Mouse (Mus musculus) intestine, embryonic 14.5 days (tissue): ENCODE measurements around the gene Hdgfl1. TPM values are rescaled to one million over a fixed set of nuclear protein-coding genes. Genes with fewer than 3 reads are reported as not detected.
A peak's percentile ranks its signal among the peaks of the same experiment; 100 is the strongest.

Experiments
- ATAC-seq: fragments of 200-750 bp; cut with Nextera tagmentation; replicated peaks from 2 replicates; pipeline ENCODE4 v1.8.0; 2017; ENCODE audit warnings: low read depth, moderate number of reproducible peaks, moderate TSS enrichment, moderate library complexity; ENCODE audit not compliant: low FRiP score, low TSS enrichment
- DNase-seq: peaks from one replicate; pipeline ENCODE4 v3.0.0-alpha.2; 2018; ENCODE audit warnings: low spot score
- H3K27ac ChIP-seq: fragments of 300-500 bp; sonication (generic); 2 replicates; pipeline ENCODE4 v1.5.1; 2014; ENCODE audit warnings: low read depth, mild to moderate bottlenecking, control low read depth
- H3K27me3 ChIP-seq: fragments of 300-500 bp; sonication (generic); replicated peaks from 2 replicates; pipeline ENCODE4 v1.6.1; 2014; ENCODE audit warnings: low read length, control low read depth; ENCODE audit not compliant: control insufficient read depth, insufficient read depth
- H3K36me3 ChIP-seq: fragments of 300-500 bp; sonication (generic); 2 replicates; pipeline ENCODE4 v1.6.1; 2014; ENCODE audit warnings: low read length, control low read depth; ENCODE audit not compliant: control insufficient read depth, insufficient read depth
- H3K4me1 ChIP-seq: fragments of 300-500 bp; sonication (generic); replicated peaks from 2 replicates; pipeline ENCODE4 v1.6.1; 2014; ENCODE audit warnings: low read length, control low read depth, mixed read lengths; ENCODE audit not compliant: control insufficient read depth, insufficient read depth
- H3K4me2 ChIP-seq: fragments of 300-500 bp; sonication (generic); 2 replicates; pipeline ENCODE4 v1.6.1; 2014; ENCODE audit warnings: low read length
- H3K4me3 ChIP-seq: fragments of 300-500 bp; sonication (generic); 2 replicates; pipeline ENCODE4 v1.5.1; 2014; ENCODE audit warnings: low read depth, low read length, control low read depth, mixed read lengths
- H3K9ac ChIP-seq: fragments of 300-500 bp; sonication (generic); 2 replicates; pipeline ENCODE4 v1.6.1; 2014; ENCODE audit warnings: mild to moderate bottlenecking, low read length
- H3K9me3 ChIP-seq: fragments of 300-500 bp; sonication (generic); 2 replicates; pipeline ENCODE4 v1.6.1; 2016; ENCODE audit warnings: low read length, control low read depth; ENCODE audit not compliant: control insufficient read depth
- WGBS: fragments of 180-500 bp; shearing (Covaris S2); extraction: QIAGEN DNeasy Blood & Tissue Kit; methylation state at CpG from one replicate; pipeline ENCODE4 v1.1.7; 2014; 5-methylcytosine and 5-hydroxymethylcytosine counted together
- polyA plus RNA-seq: library from polyadenylated mRNA; unstranded; fragments of >200 nt; fragmentation: Nextera tagmentation; extraction: Ambion mirVana; gene quantifications from 2 replicates; pipeline ENCODE4 v1.2.1, GENCODE M21; 2014

Hdgfl1 gene
- polyA plus RNA-seq, 1 experiment from 2014 or later = not detected

DNA sequence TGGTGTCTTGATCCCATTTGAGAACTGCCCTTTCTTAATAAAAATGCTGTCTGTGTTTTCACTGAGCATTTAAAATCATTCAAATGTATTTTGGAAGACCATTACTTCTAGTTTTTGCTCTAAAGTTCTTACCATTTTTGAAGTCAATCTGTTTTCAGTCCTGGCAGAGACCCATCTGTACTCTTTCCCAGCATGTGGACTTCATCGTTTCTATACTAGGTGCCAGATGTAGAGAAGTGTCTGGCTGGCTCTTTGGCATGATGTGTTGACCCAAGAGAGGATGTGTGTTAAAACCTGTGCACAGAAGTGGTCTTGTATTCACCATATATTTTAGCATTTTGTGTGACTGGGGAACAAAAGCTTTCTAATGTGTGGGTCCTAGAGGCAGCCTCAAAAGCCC, 25.9 kb downstream of the Hdgfl1 start:
- Histone ChIP-seq H3K9ac (no peak overlapping the region), H3K4me1 (no peaks in the 10 kb centered on the region), H3K4me2 (no peak overlapping the region), H3K4me3 (no peak overlapping the region), H3K9me3 (no peaks in the 10 kb centered on the region), H3K36me3 (no peaks in the 10 kb centered on the region), H3K27me3 (no peaks in the 10 kb centered on the region), H3K27ac (no peak overlapping the region)
- WGBS = 63% methylated on average over 1 of the region's 1 CpGs
- DNase-seq (no peak), ATAC-seq (no peak)

- 71% methylated on average over 1 of the region's 1 CpGs for WGBS
- no peak overlapping the region for H3K4me2 ChIP-seq
- H3K9ac ChIP-seq = no peak overlapping the region
- H3K36me3 ChIP-seq = no peaks in the 10 kb centered on the region
- no peak for ATAC-seq
- H3K27me3 ChIP-seq = no peaks in the 10 kb centered on the region
- no peak overlapping the region for H3K4me3 ChIP-seq
- H3K9me3 ChIP-seq = 0 out of 2 replicates have a peak, but pooled peaks cover 3% of the 10 kb centered on the region
- no peaks in the 10 kb centered on the region for H3K4me1 ChIP-seq
- no peak for DNase-seq
- H3K27ac ChIP-seq = no peak overlapping the region
Measured at GRCm38 (mm10) chr13:26734981-26735380, 35.0 kb downstream of the Hdgfl1 start.

GRCm38 (mm10) chr13:26724250-26724649, 45.7 kb downstream of the Hdgfl1 start:
- no peak for ATAC-seq
- H3K9me3 ChIP-seq = no peaks in the 10 kb centered on the region
- H3K4me1 ChIP-seq = no peaks in the 10 kb centered on the region; the same call in 1 of the 2 replicates
- no peak overlapping the region for H3K4me3 ChIP-seq
- no peak for DNase-seq
- no peak overlapping the region for H3K27ac ChIP-seq
- H3K36me3 ChIP-seq = no peaks in the 10 kb centered on the region
- H3K9ac ChIP-seq = no peak overlapping the region
- no peaks in the 10 kb centered on the region for H3K27me3 ChIP-seq
- no peak overlapping the region for H3K4me2 ChIP-seq
- WGBS = 85% methylated on average over 1 of the region's 1 CpGs

- Histone ChIP-seq H3K4me3 (no peak overlapping the region), H3K9ac (no peak overlapping the region), H3K36me3 (no peaks in the 10 kb centered on the region), H3K27ac (no peak overlapping the region), H3K9me3 (no peaks in the 10 kb centered on the region), H3K4me1 (no peaks in the 10 kb centered on the region; the same call in 1 of the 2 replicates), H3K4me2 (no peak overlapping the region), H3K27me3 (no peaks in the 10 kb centered on the region)
- WGBS = 16% methylated on average over 6 of the region's 6 CpGs
- ATAC-seq = no peak
- DNase-seq = no peak
Measured at GRCm38 (mm10) chr13:26721333-26721732, 48.6 kb downstream of the Hdgfl1 start.

- Histone ChIP-seq H3K9me3 (no peaks in the 10 kb centered on the region), H3K36me3 (no peaks in the 10 kb centered on the region), H3K4me3 (no peak overlapping the region), H3K9ac (no peak overlapping the region), H3K4me2 (no peak overlapping the region), H3K27me3 (no peaks in the 10 kb centered on the region), H3K27ac (no peak overlapping the region), H3K4me1 (no peaks in the 10 kb centered on the region; the same call in 1 of the 2 replicates)
- ATAC-seq (0 out of 2 replicates have a peak, but pooled peaks have one; percentile 62), DNase-seq (no peak)
- WGBS = 55% methylated on average over 1 of the region's 1 CpGs
Measured at GRCm38 (mm10) chr13:26720917-26721316, 49.0 kb downstream of the Hdgfl1 start.

- Histone ChIP-seq H3K27me3 (no peaks in the 10 kb centered on the region), H3K27ac (no peak overlapping the region), H3K4me3 (no peak overlapping the region), H3K36me3 (no peaks in the 10 kb centered on the region), H3K4me2 (no peak overlapping the region), H3K4me1 (no peaks in the 10 kb centered on the region; the same call in 1 of the 2 replicates), H3K9ac (no peak overlapping the region), H3K9me3 (no peaks in the 10 kb centered on the region)
- no peak for ATAC-seq
- DNase-seq = no peak
- 69% methylated on average over 5 of the region's 5 CpGs for WGBS
Measured at GRCm38 (mm10) chr13:26719146-26719715, 50.7 kb downstream of the Hdgfl1 start.
